Mouse (Mus musculus): ENCODE measurements at regions not wholly inside any gene's neighbourhood (a gene's known extent, or its start where the extent isn't known, plus 50 kb on each side); places are given as distances from the start of the nearest gene placed in this dataset.

DNA sequence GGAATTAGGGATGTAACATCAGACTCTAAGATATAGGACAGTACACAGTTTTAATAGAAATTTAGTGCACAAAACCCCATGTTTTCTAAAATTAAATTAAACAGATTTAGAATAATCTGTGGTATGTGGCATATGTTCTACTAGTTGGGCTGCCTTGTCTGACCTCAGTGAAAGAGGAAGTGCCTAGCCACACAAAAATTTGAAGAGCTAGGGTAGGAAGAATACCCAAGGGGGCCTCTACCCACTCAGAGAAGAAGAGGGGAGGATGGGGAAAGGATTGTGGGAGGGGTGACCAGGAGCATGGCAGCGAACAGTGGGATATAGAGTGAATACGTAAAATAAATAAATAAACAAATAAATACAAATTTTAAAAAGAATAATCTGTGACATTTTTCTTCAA is 168.2 kb upstream of the Gm11114 start:
- WGBS: 95% methylated on average over 2 of the region's 2 CpGs
- Histone ChIP-seq H3K27ac (replicated peaks) (no peak overlapping the region), H3K9me3 (no peaks in the 10 kb centered on the region), H3K4me2 (no peak overlapping the region), H3K4me3 (no peak overlapping the region), H3K9ac (no peak overlapping the region), H3K4me1 (replicated peaks) (no peaks in the 10 kb centered on the region), H3K27me3 (no peaks in the 10 kb centered on the region), H3K36me3 (no peaks in the 10 kb centered on the region)
- no peak for ATAC-seq (ENCODE audit: low FRiP score, low read depth)

DNA sequence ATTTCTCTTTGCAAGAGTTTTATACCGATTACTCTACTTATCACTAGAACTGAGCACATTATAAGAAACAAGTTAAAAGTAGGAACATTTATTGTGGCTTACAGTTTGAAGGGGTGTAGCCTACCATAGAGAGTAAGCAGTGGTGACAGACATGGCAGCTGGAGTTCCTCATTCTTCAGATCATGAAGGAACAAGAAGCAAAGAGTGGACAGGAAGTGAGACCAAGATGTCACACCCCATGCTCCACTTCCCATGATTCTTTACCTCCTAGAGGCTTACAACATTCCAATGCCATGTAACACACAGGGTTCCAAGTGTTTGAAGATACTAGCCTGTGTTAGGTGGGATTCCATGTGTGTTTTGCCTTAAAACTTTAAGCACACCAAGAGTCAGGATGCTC is 146.9 kb upstream of the Gm11114 start:
- H3K9ac ChIP-seq: no peak overlapping the region
- no peak overlapping the region for H3K27ac ChIP-seq (replicated peaks)
- ATAC-seq (ENCODE audit: low FRiP score, low read depth): no peak
- H3K27me3 ChIP-seq: no peaks in the 10 kb centered on the region
- 100% methylated on average over 1 of the region's 1 CpGs for WGBS
- H3K36me3 ChIP-seq: no peaks in the 10 kb centered on the region
- H3K4me1 ChIP-seq (replicated peaks): no peaks in the 10 kb centered on the region
- H3K9me3 ChIP-seq: no peaks in the 10 kb centered on the region
- H3K4me3 ChIP-seq: no peak overlapping the region
- no peak overlapping the region for H3K4me2 ChIP-seq

DNA sequence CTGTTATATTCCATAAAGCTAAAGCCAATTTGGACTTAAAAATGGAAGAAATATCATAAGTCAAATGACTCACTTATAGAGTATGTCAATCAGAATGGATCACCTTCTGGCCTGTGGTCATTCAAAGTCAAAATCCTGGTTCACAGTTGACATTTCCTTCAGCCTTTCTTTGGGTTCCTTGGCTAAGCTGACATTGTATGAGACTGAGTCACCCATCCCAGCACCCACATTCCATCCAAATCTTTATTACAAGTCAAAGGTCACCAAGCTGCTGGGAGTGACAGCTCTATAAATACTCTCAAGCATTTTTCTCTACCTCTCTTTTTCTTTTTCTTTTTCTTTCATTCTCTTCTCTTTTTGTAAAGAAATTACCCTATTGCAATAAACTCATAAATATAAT is 145.3 kb upstream of the Gm11114 start:
- no peaks in the 10 kb centered on the region for H3K36me3 ChIP-seq
- H3K4me2 ChIP-seq: no peak overlapping the region
- no peaks in the 10 kb centered on the region for H3K9me3 ChIP-seq
- ATAC-seq (ENCODE audit: low FRiP score, low read depth): no peak
- no peak overlapping the region for H3K27ac ChIP-seq (replicated peaks)
- H3K4me1 ChIP-seq (replicated peaks): no peaks in the 10 kb centered on the region
- H3K9ac ChIP-seq: no peak overlapping the region
- no peaks in the 10 kb centered on the region for H3K27me3 ChIP-seq
- no peak overlapping the region for H3K4me3 ChIP-seq

DNA sequence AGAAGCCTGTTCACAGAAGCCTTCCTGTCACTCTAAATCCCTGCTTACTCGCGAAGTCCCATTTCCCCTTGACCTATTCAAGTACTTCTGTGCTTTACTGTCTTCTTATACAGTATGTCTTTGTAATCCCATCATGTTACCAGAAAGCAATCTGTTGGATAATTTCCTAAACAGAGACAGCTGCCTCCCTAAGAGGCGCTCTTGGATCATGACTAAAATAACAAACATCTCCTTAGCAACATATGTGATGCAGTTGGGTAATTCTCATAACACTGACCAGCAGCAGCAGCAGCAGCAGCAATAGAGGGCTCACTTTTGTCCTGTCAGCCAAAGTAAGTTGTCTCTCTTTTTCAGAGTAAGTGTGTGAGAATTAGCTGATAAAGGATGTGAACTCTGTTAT is 138.1 kb upstream of the Gm11114 start:
- Histone ChIP-seq H3K9me3 (no peaks in the 10 kb centered on the region), H3K27me3 (no peaks in the 10 kb centered on the region), H3K27ac (replicated peaks) (no peak overlapping the region), H3K9ac (no peak overlapping the region), H3K36me3 (no peaks in the 10 kb centered on the region), H3K4me2 (no peak overlapping the region), H3K4me3 (no peak overlapping the region), H3K4me1 (replicated peaks) (no peaks in the 10 kb centered on the region)
- WGBS: 53% methylated on average over 3 of the region's 3 CpGs
- ATAC-seq (ENCODE audit: low FRiP score, low read depth): no peak

DNA sequence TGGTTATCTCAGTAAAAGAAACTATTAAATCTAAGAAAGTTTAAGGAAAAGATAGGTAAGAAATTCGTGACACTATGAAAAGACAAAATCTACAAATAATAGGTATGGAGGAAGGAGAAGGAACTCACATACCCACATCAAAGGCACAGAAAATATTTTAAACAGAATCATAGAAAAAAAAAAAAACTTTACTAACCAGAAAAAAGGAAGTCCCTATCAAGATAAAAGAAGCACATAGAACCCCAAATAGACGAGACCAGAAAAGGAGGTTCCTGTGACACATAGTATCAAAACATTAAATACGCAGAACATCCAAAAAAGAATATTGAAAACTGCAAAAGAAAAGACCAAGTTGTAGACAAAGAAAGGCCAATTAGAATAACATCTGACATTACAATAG is 111.4 kb upstream of the Gm11114 start:
- no peaks in the 10 kb centered on the region for H3K9me3 ChIP-seq
- no peak overlapping the region for H3K9ac ChIP-seq
- no peak for ATAC-seq (ENCODE audit: low FRiP score, low read depth)
- H3K4me2 ChIP-seq: no peak overlapping the region
- H3K36me3 ChIP-seq: no peaks in the 10 kb centered on the region
- no peaks in the 10 kb centered on the region for H3K4me1 ChIP-seq (replicated peaks)
- WGBS: 76% methylated on average over 3 of the region's 3 CpGs
- H3K27ac ChIP-seq (replicated peaks): no peak overlapping the region
- H3K27me3 ChIP-seq: no peaks in the 10 kb centered on the region
- no peak overlapping the region for H3K4me3 ChIP-seq

DNA sequence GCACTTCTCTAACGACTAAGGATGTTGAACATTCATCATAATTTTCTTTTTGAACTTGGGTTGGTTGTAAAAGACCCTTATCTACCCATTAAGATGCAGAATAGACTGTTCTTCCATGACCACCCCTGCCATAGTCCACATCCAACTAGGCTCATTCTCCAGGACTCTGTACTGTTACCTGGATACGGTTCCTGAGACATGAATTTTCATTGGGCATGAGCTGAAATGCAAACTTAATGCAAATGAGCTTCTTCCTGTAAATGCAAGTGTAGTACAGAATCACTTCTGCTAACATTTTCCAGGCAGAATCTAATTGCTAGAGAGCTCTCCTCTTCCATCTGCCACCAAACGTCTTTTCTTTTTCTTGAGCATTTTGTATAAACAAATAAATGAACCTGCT is 87.7 kb upstream of the Gm11114 start:
- Histone ChIP-seq H3K9ac (no peak overlapping the region), H3K4me1 (replicated peaks) (no peaks in the 10 kb centered on the region), H3K4me3 (no peak overlapping the region), H3K9me3 (no peaks in the 10 kb centered on the region), H3K27ac (replicated peaks) (no peak overlapping the region), H3K27me3 (no peaks in the 10 kb centered on the region), H3K4me2 (no peak overlapping the region), H3K36me3 (no peaks in the 10 kb centered on the region)
- ATAC-seq (ENCODE audit: low FRiP score, low read depth): peak; percentile 51; the same call in 1 of the 2 replicates
- 62% methylated on average over 3 of the region's 3 CpGs for WGBS

All from hindbrain, embryonic 15.5 days (tissue).